Mouse (Mus musculus) right cerebral cortex, postnatal 4 days (tissue): ENCODE results near the gene Hrk.
A peak's percentile ranks its signal among the peaks of the same experiment; 100 is the strongest.

Experiments
- DNase-seq: peaks from one replicate; pipeline ENCODE4 v3.0.0-alpha.2; 2022

The Hrk gene

DNA sequence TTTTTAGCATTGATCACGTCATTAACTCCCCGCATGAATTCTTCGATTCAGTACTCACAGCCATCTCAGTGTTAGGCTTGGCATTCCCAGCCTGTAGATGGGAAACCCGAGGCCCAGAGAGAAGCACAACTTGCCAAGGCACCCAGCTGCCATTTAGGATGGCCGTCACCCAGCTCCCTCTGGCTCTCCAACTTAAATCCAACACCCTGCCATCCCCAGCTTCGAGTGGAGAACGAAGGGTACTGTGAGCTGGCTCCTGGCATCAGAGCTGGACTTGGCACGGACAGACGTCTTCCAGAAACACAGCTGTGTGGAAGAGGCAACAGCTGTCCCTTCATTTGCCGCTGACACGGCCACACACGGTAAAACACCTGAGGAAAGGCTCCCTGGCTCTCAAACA, at the start of gene Hrk:
TSS of gene Hrk (plus strand) at position 68 of the 400 bp plus-strand sequence.
- peak; percentile 17 for DNase-seq

DNA sequence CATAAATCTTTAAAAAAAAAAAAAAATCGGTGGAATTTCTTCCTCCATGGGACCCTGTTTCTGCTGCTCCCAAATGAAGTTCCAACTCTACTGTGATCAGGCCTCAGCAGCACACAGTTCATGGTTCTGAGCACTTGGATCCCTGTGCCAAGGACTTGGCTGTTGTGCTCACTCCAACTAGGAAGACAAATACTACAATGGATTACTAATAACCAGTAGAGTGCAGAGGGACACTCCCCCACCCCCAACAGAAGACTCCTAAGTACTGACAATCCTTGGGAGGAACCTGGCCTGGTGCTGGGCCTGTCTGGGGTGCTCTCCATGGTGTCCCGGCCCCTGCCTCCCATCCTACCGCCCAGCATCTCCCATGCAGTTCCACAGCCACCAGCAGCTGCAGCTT, 46.1 kb upstream of the Hrk start:
- no peak for DNase-seq

DNA sequence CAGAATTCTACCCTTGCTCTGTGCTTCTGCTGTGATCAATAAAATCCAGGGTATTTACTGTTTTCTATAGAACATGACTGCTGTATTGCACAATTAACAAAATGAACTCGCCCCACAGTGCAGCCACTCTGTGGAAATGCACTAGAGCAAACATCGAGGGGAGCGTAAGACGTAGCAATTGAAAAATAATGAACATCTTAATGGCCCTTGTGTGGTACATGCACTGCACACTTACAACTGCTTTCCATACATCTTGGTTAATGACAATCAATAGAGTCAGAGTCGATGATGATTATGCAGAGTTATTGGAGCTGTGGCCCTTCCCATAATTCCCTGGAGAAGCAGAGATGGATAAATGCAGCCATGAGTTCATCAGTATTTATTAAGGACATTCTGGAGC, 45.5 kb upstream of the Hrk start:
- DNase-seq = no peak

DNA sequence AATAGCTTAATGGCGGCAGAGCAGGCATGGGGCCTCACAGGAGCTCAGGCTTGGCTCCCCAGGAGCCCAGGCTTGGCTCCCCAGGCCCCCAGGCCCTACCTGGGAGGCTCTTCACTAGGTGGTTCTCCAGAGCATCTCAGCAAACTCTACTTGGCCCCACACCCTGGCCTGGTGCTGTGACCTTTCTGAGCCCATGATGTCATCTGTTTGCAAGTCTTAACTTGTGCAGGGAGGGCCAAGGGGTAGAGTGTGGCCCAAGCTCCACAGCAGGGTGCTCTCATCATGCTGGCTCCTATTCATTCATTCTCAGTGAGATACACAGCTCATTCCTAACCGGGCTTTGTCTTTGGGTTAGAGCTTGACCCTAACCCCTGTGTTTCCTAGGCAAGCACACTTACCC, 43.8 kb upstream of the Hrk start:
- no peak for DNase-seq

DNA sequence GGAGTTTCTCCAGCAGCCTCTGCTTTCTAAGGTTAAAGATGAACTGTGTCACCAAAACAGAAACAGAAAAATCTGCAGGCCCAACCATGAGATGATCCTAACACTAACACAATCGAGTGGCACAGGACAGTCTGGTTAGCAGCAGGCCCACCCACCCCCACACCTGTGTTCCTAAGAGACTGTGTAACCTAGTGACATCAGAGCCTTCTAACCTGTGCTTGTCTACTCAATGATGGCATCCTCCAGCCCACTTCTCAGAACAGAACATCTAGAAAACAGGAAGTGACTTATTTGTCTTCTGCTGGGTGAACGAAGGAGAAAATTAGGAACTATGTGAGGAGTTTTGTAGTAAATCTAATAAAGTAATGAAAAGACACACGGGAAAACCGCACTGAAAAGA, 42.5 kb upstream of the Hrk start:
- DNase-seq = no peak

DNA sequence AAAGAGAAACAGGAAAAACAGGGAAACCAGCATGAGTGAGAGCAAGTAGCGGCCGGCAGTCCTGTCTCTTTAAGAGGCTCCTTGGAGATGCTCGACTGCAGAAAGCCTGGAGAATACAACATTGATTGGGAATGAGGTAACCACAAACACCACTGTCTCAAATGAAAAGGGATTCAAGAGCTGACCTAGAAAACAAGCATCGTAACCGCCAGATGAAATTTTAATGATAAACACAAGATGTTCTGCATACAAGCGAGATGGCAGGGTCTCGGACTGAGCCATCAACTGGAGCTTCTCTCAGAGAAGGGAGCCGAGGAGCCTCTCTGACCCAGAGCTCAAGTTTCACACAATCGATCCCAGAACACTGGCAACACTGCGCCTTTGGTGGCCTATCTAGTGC, 41.4 kb upstream of the Hrk start:
- DNase-seq = no peak

DNA sequence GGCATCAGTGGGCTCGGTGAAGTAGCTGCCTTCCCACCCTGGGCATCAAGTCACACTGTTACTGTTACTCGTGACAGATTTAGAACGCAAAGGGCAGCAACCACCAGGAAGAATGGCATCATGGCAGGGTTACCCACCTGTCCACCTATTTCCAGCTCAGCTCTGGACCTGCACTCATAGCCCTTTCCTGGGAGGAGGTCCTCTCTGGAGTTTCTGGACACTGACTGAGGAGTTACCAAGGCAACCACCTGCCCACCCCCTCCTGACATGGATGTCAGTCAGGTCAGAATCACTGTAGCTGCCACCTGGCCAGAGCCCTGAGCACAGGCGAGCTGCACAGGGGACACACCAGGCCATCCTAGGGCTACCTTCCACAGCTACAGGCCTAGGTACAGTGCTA, 37.8 kb upstream of the Hrk start:
- no peak for DNase-seq

DNA sequence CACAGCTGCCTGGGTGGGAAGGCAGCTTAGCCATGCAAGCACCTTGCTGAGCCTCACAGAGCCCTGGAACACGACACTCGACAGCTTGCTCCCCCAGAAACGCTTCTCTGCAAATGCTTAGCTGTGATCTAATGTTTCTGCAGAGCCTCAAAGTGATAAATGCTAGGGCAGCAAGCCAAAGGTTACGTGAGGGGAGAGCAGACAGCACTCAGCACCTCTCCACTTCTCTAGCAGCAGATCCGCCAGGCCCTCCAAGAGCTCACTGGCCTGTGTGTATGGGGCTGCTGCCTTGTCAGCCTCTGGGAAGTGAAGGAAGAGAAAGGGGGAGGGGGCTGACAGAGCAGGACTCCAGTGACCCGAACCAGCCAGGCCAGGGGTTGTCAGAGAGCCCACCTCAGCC, 36.2 kb upstream of the Hrk start:
- no peak for DNase-seq

DNA sequence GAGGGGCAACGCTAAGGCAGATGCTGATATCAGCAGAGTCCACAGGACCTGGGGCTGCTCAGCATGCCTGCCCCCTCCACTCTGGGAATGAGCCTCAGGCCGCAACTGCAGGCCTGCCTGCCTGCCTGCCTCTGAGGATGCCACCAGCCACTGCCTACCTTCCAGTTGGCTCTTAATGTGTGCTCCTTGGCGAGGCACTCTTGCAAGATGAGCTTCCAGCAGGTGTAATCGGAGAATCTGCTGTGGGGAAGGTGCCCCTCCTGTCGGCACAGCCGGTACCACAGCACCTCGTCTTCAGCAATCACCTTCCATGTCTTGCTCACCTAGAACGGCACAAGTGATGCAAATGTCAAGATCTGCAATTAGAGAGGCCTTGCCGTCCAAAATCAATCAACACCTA, 35.8 kb upstream of the Hrk start:
- DNase-seq = no peak

DNA sequence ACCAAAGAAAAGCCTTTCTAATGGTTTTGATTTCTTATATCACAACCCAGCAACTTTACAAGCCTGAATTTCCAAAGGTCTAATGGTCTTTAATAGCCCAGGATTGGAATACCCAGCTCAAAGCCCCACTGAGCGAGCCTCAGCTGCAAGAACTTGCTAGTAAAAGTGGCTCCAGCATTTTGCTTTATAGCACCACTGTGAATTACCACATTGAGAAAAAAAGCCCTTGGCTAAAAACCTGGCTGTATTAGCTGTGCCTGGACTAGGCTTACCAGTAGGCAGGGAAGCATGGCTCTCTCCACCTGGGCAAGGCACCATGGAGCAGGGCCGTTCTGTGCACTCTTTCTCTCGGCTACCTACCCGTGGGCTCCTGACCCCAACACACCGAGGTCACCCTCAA, 28.1 kb upstream of the Hrk start:
- DNase-seq = no peak

DNA sequence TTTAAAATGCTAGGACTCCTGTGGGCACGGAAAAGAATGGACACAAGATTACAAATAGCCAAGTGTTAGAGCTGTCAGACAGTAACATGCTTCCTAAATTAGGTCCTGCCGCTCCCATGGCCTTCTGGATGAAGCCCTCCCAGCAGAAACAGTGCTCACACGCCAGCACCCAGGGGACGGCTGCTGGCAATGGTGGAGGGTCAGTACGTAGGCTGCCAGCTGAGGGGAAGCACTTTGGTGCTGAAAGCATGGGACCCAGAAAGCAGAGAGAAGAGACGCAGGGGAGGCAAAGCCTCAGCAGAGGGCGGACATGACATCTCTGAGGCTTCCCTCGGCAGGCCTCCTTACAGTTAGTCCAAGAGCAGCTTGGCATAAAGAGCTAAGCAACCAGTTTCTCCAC, 24.8 kb upstream of the Hrk start:
- DNase-seq = no peak

DNA sequence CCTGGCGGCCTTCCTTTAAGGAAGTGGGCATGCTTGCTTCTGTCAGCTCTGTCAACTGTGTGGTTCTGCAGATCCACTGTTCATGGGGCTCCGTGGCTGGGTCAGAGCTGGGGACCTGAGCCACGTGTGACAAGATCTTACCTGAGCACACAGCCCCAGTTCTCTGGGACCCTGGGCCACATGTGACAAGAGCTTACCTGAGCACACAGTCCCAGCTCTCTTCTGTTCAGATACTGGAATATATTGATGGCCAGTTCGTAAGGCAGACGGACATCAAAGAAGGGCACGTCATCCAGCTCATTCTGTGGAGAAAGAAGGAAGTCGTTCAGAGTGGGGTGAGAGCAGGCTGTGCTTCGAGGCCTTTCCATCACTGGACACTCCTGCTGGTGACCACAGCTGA, 22.0 kb upstream of the Hrk start:
- DNase-seq = no peak

DNA sequence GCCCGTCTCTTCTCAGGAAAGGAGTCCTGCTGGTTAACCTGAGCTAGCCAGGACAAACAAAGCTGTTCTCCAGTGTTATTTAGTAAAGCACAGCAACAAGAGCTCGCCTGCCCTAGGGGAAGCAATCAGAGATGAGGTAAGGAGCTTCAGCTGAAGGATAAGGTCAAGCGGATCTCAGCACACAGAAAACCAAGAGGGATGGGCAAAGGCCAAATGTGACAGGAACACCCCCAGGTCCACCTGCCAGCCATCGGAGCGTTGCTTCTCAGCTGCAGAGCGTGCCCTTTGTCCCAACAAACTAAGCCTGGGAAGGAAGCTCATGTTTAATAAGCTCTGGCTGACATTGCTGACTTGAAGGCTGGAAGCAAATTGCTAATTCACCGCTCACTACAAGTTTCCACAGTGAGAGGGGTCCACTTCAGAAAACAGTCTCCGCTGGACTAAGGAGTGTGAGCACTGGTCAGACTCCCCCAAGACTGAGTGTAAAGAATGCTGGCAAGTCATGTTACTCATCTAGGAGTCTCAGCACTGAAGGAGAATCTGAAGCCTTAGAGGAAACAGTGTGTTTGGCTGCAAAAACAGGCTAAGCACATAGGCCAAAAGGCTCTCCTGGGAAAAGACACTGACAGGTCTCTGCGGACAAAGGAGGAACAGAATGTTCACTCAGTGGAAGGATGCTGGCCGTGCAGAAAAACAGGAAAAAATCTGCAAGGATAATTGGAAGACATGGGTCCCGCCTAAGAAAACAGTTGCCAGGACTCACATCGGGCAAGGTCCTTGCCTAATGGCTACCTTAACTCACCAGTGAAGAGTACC, 21.0 kb upstream of the Hrk start:
- DNase-seq = no peak

DNA sequence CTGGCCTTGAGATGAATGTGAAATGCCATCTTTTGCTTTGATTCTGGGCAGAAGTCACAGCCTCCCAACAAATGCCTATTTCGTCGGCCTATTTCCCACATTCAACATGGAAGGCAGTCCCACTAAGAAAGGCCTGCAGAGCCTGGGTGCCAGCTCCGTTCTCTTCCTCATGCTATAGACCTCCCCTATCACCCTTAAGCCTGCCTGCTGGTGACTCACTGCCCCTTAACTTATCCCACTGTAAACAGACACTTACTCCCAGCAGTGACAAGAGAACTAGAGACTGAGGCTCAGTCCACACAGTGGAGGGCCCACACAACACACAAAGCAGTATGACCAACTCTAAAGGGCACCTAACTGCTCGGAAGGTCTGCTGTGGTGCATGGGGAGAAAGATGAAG, 20.1 kb upstream of the Hrk start:
- no peak for DNase-seq

DNA sequence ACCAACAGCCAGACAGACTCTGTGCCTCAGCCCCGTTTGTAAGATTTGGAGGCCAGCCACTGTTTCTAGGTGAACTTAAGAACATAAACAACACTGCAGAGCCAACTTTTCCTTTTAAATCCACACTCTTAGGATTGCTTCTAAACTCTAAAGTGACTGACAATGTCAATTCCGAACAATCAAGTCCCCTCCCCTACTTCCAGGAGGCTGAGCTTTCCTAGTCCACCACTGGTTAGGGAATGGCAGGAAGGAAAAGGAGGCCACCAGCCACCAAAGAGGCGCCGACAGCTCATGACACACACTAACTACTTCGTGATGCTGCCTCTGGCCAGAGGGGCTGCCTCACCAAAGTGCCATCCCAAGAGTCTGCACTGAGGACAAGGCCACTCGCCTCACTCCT, 19.7 kb upstream of the Hrk start:
- DNase-seq = no peak

DNA sequence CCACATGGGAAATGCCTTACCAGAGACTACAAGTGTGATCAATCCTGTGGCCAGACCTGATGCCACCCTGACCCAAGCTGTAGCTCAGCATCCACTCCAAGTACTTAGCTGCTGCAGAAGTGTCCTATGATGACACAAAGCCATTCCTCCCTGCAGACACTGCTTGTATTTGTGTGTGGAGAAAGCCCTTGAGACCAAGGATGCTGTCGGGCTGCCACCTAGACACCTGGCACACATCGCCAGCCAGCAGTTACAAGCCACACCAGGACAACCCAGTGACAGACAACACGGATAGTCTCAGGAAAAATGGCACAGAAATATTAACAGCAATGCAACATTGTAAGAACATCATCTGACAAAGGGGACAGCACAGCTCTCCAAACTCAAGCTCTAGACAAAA, 19.0 kb upstream of the Hrk start:
- no peak for DNase-seq

DNA sequence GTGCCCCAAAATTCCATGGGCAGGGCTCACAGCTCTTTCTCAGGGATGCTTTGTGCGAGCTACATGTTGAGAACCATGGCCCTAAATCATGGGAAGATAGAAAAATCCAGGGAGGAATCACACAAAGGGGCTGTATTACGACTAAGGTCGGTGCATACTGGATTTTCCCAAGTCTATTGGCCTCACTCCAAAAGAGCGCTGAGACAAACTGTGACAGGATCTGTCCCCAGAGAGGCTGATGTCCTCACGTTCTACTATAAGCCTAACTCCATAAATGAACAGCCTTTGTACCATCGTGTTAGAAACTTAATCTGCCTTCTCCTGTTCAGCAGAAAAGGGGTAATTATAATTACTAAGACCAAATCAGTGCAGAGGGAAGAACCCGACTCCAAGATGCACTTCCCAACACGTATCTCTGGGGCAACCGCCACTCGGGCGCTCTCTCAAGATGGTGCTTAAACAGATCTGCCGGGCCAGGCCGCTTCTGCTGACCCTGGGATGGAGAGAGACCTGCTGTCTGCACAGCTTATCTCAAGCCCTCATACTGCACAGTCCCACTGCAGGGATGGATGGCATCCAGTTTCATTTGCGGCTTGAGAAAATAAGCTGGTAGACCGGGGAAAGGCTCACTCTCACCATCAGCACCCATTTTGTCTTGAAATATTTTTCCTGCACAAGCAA, 18.3 kb upstream of the Hrk start:
- no peak for DNase-seq

DNA sequence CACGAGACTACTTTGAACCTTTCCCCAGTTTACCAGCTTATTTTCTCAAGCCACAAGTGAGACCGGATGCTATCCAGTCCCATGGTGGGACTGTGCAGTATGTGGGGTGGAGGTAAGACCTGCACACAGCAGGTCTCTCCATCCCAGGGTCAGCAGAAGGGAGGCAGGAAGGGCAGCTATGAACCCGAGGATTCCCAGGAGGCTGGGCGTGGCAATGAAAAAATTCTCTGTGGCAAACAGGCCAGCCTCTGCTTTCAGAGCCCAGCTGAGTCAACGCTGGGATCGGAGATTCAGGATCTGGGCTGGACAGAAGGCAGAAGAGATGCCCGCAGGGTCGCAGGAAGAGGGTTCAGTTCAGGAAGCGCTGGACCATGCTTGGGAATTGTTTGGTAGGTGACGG, 17.2 kb upstream of the Hrk start:
- DNase-seq = no peak

DNA sequence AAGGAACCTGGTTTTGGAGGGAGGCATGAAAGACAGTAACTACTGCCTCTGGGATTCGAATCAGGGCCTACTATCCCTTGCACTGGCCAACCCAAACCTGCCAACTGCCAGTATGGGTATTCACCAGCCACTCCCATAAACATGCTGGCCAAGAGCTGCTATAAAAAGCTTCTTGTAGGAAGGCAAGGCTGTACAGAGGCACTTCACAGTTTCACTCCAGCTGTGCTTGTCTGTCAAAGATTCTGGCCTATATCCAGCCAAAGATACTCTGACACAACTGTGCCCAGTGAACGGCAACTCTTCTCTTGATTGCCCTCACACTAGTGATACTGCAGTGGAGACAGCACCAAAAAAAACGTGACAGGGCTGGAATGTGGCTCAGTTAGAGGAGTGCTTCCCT, 14.7 kb upstream of the Hrk start:
- DNase-seq = no peak

DNA sequence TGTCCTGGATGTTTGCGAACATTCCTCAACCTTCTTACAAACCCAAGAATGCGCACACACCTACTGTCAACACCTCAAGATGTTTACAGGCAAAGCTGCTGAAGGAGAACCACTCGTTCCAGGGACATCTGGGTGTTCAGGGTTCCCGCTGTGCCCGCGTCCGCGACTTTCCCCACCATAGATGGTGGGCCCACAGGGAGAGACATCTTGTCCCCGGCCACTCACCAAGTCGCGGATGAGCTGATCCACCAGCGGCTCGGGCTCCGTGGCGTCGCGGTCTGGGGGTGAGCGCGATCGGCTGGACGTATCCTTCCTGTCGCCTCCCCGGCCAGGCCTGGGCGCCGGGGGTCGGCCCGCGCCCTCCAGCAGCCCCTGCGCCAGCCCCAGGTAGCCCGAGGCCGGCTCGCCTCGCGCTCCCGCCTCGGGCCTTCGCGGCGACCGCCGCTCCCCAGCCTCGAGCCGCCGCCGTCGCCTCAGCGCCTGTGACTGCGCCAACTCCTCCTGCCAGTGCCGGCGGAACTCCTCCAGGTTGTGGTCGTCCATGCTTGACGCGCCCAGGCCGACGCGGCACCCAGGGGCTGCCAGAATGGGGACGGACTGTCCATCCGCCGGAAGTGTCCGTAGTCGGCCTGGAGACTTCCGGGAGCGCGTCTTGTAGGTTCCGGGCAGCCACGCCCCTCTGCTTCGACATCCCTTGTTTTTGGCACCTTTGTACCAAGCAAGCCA, 9.4 kb upstream of the Hrk start, which contains the start of gene Fbxw8:
TSS of gene Fbxw8 (minus strand) at position 626 of the 726 bp plus-strand sequence.
- peak; percentile 89 for DNase-seq

DNA sequence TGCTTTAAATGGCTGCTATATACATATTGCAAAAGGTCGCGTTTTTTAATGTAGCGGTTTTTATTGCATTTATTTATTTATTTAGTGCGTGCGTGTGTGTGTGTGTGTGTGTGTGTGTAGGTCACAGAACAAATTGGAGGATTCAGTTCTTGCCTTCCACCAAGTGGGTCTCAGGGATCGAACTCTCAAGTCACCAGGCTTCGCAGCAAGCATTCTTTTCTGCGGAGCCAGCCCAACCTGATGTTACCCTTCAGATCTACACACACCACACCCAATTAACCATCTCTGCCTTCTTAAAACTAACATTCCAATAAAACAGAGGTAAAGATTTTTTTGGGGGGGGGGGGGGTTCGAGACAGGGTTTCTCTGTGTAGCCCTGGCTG, 8.9 kb upstream of the Hrk start:
- DNase-seq = no peak

DNA sequence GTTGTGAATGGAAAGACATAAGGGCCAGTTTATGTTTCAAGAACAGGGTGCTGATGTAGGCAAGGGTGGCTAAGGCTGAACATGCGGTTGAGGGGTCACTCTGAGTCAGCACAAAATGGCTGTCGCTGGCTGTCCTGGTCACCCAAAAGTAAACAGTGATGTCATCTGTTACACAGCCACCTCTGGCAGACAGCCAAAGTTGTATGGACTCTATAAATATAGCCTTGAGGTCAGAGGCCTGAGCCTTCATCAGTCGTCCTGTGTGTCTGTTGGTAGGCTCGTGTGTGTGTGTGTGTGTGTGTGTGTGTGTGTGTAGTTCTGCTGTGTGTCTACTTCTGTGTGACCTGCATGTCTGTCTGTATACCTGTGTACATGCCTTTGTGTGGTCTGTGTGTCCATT, 7.5 kb upstream of the Hrk start:
- no peak for DNase-seq

DNA sequence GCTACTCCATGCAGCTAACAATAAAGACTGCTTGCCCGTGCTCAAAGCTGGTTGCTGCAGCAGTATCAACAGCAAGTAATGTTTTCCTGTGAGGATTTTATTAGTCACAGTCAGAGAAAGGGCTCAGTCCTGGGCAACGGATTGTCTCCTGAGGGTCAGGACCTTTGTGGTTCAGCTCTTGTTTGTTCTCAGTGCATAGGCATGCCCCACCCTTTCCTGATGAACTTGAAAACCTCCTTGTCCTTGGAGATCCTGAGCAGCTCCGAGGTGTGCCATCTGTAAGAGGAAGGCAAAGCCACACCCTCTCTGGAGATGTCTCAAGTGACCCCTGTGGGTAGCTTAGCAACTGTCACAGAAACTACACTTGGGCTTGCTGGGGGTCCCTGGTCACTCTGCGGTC, 3.8 kb upstream of the Hrk start:
- DNase-seq = no peak

DNA sequence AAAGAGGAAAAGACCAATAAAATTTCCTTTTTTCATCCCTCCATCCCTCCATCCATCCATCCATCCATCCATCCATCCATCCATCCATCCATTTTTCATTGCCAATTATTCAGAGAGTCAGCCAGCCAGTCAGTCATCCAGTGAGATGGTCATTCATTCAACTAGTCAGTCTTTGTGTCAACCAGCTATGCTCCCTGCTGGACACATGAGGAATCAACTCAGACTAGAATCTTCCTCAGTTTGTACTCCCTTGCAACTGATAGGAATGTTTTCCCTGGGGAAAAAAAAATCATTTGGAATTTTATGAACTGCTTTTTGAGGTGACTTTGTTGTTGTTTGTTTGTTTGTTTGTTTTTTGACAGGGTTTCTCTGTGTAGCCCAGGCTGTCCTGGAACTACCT, 1.0 kb downstream of the Hrk start:
- no peak for DNase-seq
